Mouse (Mus musculus) limb, embryonic 14.5 days (tissue): ENCODE data around the gene Olfr1185-ps1. TPM values are rescaled to one million over a fixed set of nuclear protein-coding genes. Genes with fewer than 3 reads are reported as not detected.

ENCODE experiments used
- ATAC-seq: fragments of 200-750 bp; cut with Nextera tagmentation; 2 replicates; pipeline ENCODE4 v1.8.0; 2017; ENCODE audit warnings: low read depth, moderate number of reproducible peaks, moderate TSS enrichment; ENCODE audit not compliant: low FRiP score
- DNase-seq: peaks from one replicate; pipeline ENCODE4 v3.0.0-alpha.2; 2015; ENCODE audit warnings: low spot score
- H3K27ac ChIP-seq: fragments of 300-500 bp; sonication (generic); replicated peaks from 2 replicates; pipeline ENCODE4 v1.5.1; 2014; ENCODE audit warnings: low read depth, mild to moderate bottlenecking, low read length, moderate library complexity, mixed read lengths
- H3K27me3 ChIP-seq: fragments of 300-500 bp; sonication (generic); 2 replicates; pipeline ENCODE4 v1.6.1; 2014; ENCODE audit warnings: low read length, mixed read lengths; ENCODE audit not compliant: control insufficient read depth, insufficient read depth
- H3K36me3 ChIP-seq: fragments of 300-500 bp; sonication (generic); 2 replicates; pipeline ENCODE4 v1.6.1; 2014; ENCODE audit warnings: mild to moderate bottlenecking, low read length, moderate library complexity, mixed read lengths; ENCODE audit not compliant: control insufficient read depth, insufficient read depth
- H3K4me1 ChIP-seq: fragments of 300-500 bp; sonication (generic); 2 replicates; pipeline ENCODE4 v1.6.1; 2014; ENCODE audit warnings: antibody characterized with exemption, low read length, mixed read lengths; ENCODE audit not compliant: control insufficient read depth, insufficient read depth
- H3K4me2 ChIP-seq: fragments of 300-500 bp; sonication (generic); replicated peaks from 2 replicates; pipeline ENCODE4 v1.6.1; 2014; ENCODE audit warnings: low read depth, mild to moderate bottlenecking, low read length, moderate library complexity; ENCODE audit not compliant: severe bottlenecking
- H3K4me3 ChIP-seq: fragments of 300-500 bp; sonication (generic); replicated peaks from 2 replicates; pipeline ENCODE4 v1.5.1; 2014; ENCODE audit warnings: low read length
- H3K9ac ChIP-seq: fragments of 300-500 bp; sonication (generic); 2 replicates; pipeline ENCODE4 v1.6.1; 2014; ENCODE audit warnings: mild to moderate bottlenecking, low read depth, low read length, moderate library complexity; ENCODE audit not compliant: severe bottlenecking
- H3K9me3 ChIP-seq: fragments of 300-500 bp; sonication (generic); 2 replicates; pipeline ENCODE4 v1.6.1; 2016; ENCODE audit warnings: low read length; ENCODE audit not compliant: control insufficient read depth
- POLR2A ChIP-seq: fragments of 200-500 bp; IDR thresholded peaks from 2 replicates; pipeline ENCODE4 v1.8.0; 2012; ENCODE audit warnings: inconsistent platforms, mild to moderate bottlenecking, moderate library complexity, borderline replicate concordance; ENCODE audit not compliant: insufficient read depth, insufficient read length; ENCODE audit errors: extremely low read depth
- WGBS: fragments of 180-500 bp; shearing (Covaris S2); extraction: QIAGEN DNeasy Blood & Tissue Kit; methylation state at CpG from one replicate; pipeline ENCODE4 v1.1.7; 2014; 5-methylcytosine and 5-hydroxymethylcytosine counted together
- polyA plus RNA-seq, 2 experiments: library from polyadenylated mRNA; depleted of rRNA in 1 of 2; stranded (reverse) in 1 of 2; unstranded in 1 of 2; fragments of >200 nt; fragmentation: Nextera tagmentation in 1 of 2; extraction: Ambion mirVana in 1 of 2; gene quantifications; 2 replicates each; pipeline versions ENCODE4 v1.2.1 to v1.2.3; 2012 to 2014

Olfr1185-ps1 gene
- polyA plus RNA-seq, 2 experiments = not detected

DNA sequence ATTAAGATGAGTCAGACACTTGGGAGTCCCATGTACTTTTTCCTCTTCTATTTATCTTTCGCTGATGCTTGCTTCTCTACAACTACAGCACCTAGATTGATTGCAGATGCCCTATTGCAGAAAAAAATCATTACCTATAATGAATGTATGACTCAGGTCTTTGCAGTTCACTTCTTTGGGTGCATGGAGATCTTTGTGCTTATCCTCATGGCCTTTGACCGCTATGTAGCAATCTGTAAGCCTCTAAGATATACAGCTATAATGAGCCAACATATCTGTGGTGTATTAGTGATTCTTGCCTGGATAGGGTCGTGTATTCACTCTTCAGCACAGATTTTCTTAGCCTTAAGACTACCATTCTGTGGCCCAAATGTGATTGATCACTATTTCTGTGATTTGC is 32.6 kb downstream of the Olfr1185-ps1 start:
- no peaks in the 10 kb centered on the region for H3K36me3 ChIP-seq
- H3K4me3 ChIP-seq = no peak overlapping the region
- H3K9ac ChIP-seq = no peak overlapping the region
- H3K9me3 ChIP-seq = no peaks in the 10 kb centered on the region
- no peak for TF ChIP-seq POLR2A
- DNase-seq (no peak), ATAC-seq (no peak)
- H3K4me2 ChIP-seq = no peak overlapping the region
- H3K27ac ChIP-seq = no peak overlapping the region
- 70% methylated on average over 3 of the region's 3 CpGs for WGBS
- no peaks in the 10 kb centered on the region for H3K27me3 ChIP-seq
- H3K4me1 ChIP-seq = no peaks in the 10 kb centered on the region

Other genes with a start within 250 kb of the Olfr1185-ps1 start
- gene Olfr1173, start 213.4 kb upstream of the Olfr1185-ps1 start, polyA plus RNA-seq (2012; rRNA removed) = not detected in 2 replicates
- gene Olfr1173, start 213.4 kb upstream of the Olfr1185-ps1 start, polyA plus RNA-seq (2014; fragmentation: Nextera tagmentation; extraction: Ambion mirVana) = not detected in 2 replicates
- gene Olfr1174-ps, start 178.2 kb upstream of the Olfr1185-ps1 start, polyA plus RNA-seq (2012; rRNA removed) = not detected in 2 replicates
- not detected in 2 replicates for gene Olfr1174-ps, start 178.2 kb upstream of the Olfr1185-ps1 start, polyA plus RNA-seq (2014; fragmentation: Nextera tagmentation; extraction: Ambion mirVana)
- not detected in 2 replicates for gene Olfr1175-ps, start 166.1 kb upstream of the Olfr1185-ps1 start, polyA plus RNA-seq (2012; rRNA removed)
- gene Olfr1175-ps, start 166.1 kb upstream of the Olfr1185-ps1 start, polyA plus RNA-seq (2014; fragmentation: Nextera tagmentation; extraction: Ambion mirVana) = not detected in 2 replicates
- not detected in 2 replicates for gene Olfr1176, start 156.6 kb upstream of the Olfr1185-ps1 start, polyA plus RNA-seq (2012; rRNA removed)
- gene Olfr1176, start 156.6 kb upstream of the Olfr1185-ps1 start, polyA plus RNA-seq (2014; fragmentation: Nextera tagmentation; extraction: Ambion mirVana) = not detected in 2 replicates
- not detected in 2 replicates for gene Olfr1177-ps, start 146.8 kb upstream of the Olfr1185-ps1 start, polyA plus RNA-seq (2012; rRNA removed)
- not detected in 2 replicates for gene Olfr1177-ps, start 146.8 kb upstream of the Olfr1185-ps1 start, polyA plus RNA-seq (2014; fragmentation: Nextera tagmentation; extraction: Ambion mirVana)
- 0.08 TPM in 1 of 2 replicates, not detected in the other for gene Olfr1178, start 106.3 kb upstream of the Olfr1185-ps1 start, polyA plus RNA-seq (2012; rRNA removed)
- gene Olfr1178, start 106.3 kb upstream of the Olfr1185-ps1 start, polyA plus RNA-seq (2014; fragmentation: Nextera tagmentation; extraction: Ambion mirVana) = not detected in 2 replicates
- gene Olfr1179, start 86.9 kb upstream of the Olfr1185-ps1 start, polyA plus RNA-seq (2012; rRNA removed) = not detected in 2 replicates
- not detected in 2 replicates for gene Olfr1179, start 86.9 kb upstream of the Olfr1185-ps1 start, polyA plus RNA-seq (2014; fragmentation: Nextera tagmentation; extraction: Ambion mirVana)
- not detected in 2 replicates for gene Olfr1180, start 74.2 kb upstream of the Olfr1185-ps1 start, polyA plus RNA-seq (2012; rRNA removed)
- gene Olfr1180, start 74.2 kb upstream of the Olfr1185-ps1 start, polyA plus RNA-seq (2014; fragmentation: Nextera tagmentation; extraction: Ambion mirVana) = not detected in 2 replicates
- not detected in 2 replicates for gene Olfr1181, start 67.1 kb upstream of the Olfr1185-ps1 start, polyA plus RNA-seq (2012; rRNA removed)
- not detected in 2 replicates for gene Olfr1181, start 67.1 kb upstream of the Olfr1185-ps1 start, polyA plus RNA-seq (2014; fragmentation: Nextera tagmentation; extraction: Ambion mirVana)
- not detected in 2 replicates for gene Gm13757, start 44.2 kb upstream of the Olfr1185-ps1 start, polyA plus RNA-seq (2012; rRNA removed)
- not detected in 2 replicates for gene Gm13757, start 44.2 kb upstream of the Olfr1185-ps1 start, polyA plus RNA-seq (2014; fragmentation: Nextera tagmentation; extraction: Ambion mirVana)
- not detected in 2 replicates for gene Olfr1183, start 38.5 kb upstream of the Olfr1185-ps1 start, polyA plus RNA-seq (2012; rRNA removed)
- gene Olfr1183, start 38.5 kb upstream of the Olfr1185-ps1 start, polyA plus RNA-seq (2014; fragmentation: Nextera tagmentation; extraction: Ambion mirVana) = not detected in 2 replicates
- not detected in 2 replicates for gene Olfr1184, start 9.7 kb upstream of the Olfr1185-ps1 start, polyA plus RNA-seq (2012; rRNA removed)
- gene Olfr1184, start 9.7 kb upstream of the Olfr1185-ps1 start, polyA plus RNA-seq (2014; fragmentation: Nextera tagmentation; extraction: Ambion mirVana) = not detected in 2 replicates
- gene Olfr1186, start 25.2 kb downstream of the Olfr1185-ps1 start, polyA plus RNA-seq (2012; rRNA removed) = not detected in 2 replicates
- gene Olfr1186, start 25.2 kb downstream of the Olfr1185-ps1 start, polyA plus RNA-seq (2014; fragmentation: Nextera tagmentation; extraction: Ambion mirVana) = not detected in 2 replicates
- not detected in 2 replicates for gene Olfr1188, start 63.6 kb downstream of the Olfr1185-ps1 start, polyA plus RNA-seq (2012; rRNA removed)
- gene Olfr1188, start 63.6 kb downstream of the Olfr1185-ps1 start, polyA plus RNA-seq (2014; fragmentation: Nextera tagmentation; extraction: Ambion mirVana) = not detected in 2 replicates
- not detected in 2 replicates for gene Olfr1189, start 93.1 kb downstream of the Olfr1185-ps1 start, polyA plus RNA-seq (2012; rRNA removed)
- not detected in 2 replicates for gene Olfr1189, start 93.1 kb downstream of the Olfr1185-ps1 start, polyA plus RNA-seq (2014; fragmentation: Nextera tagmentation; extraction: Ambion mirVana)
- not detected in 2 replicates for gene Olfr1191-ps1, start 147.2 kb downstream of the Olfr1185-ps1 start, polyA plus RNA-seq (2012; rRNA removed)
- gene Olfr1191-ps1, start 147.2 kb downstream of the Olfr1185-ps1 start, polyA plus RNA-seq (2014; fragmentation: Nextera tagmentation; extraction: Ambion mirVana) = not detected in 2 replicates
- gene Olfr1192-ps1, start 155.2 kb downstream of the Olfr1185-ps1 start, polyA plus RNA-seq (2012; rRNA removed) = not detected in 2 replicates
- gene Olfr1192-ps1, start 155.2 kb downstream of the Olfr1185-ps1 start, polyA plus RNA-seq (2014; fragmentation: Nextera tagmentation; extraction: Ambion mirVana) = not detected in 2 replicates
- not detected in 2 replicates for gene Olfr1193, start 182.3 kb downstream of the Olfr1185-ps1 start, polyA plus RNA-seq (2012; rRNA removed)
- not detected in 2 replicates for gene Olfr1193, start 182.3 kb downstream of the Olfr1185-ps1 start, polyA plus RNA-seq (2014; fragmentation: Nextera tagmentation; extraction: Ambion mirVana)
- gene Olfr1195, start 195.9 kb downstream of the Olfr1185-ps1 start, polyA plus RNA-seq (2012; rRNA removed) = not detected in 2 replicates
- not detected in 2 replicates for gene Olfr1195, start 195.9 kb downstream of the Olfr1185-ps1 start, polyA plus RNA-seq (2014; fragmentation: Nextera tagmentation; extraction: Ambion mirVana)
- not detected in 2 replicates for gene Olfr1196, start 211.3 kb downstream of the Olfr1185-ps1 start, polyA plus RNA-seq (2012; rRNA removed)
- not detected in 2 replicates for gene Olfr1196, start 211.3 kb downstream of the Olfr1185-ps1 start, polyA plus RNA-seq (2014; fragmentation: Nextera tagmentation; extraction: Ambion mirVana)
- gene Olfr1197, start 239.0 kb downstream of the Olfr1185-ps1 start, polyA plus RNA-seq (2012; rRNA removed) = not detected in 2 replicates
- not detected in 2 replicates for gene Olfr1197, start 239.0 kb downstream of the Olfr1185-ps1 start, polyA plus RNA-seq (2014; fragmentation: Nextera tagmentation; extraction: Ambion mirVana)